Comparison of ENCODE assay signal across 13 mouse cellular contexts in the genomic region with DNA sequence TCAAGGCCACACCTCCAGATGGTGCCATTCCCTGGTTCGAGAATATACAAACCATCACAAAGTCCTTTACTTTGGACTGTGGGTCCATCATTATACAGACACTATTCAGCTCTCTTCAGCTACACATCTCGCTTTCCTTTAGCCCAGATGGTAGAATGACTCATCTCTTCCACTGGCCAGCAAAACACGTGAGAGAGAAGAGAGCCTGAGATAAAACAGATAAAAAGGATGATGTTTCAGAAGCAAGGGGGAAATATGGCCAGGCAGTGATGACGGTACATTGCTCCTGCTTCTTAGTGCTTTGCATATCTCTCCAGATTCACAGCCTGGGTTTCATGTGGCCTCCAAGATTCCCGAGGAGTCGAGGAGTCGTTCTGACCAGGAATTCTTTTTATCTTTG. TPM values are rescaled to one million over a fixed set of nuclear protein-coding genes. Genes with fewer than 3 reads are reported as not detected.
DNase-seq lines count a peak whose midpoint lies in the region; ATAC-seq and TF ChIP-seq lines count a peak whose summit lies in the region.
"Had no signal": no experiment of that assay in that cellular context is flagged by ENCODE, and none has a peak within 500 bp of the region (broad histone marks: within the 10 kb centered on the region; RNA-seq: fewer than 3 reads in every experiment).

No protein-coding gene starts in this region.

- no peaks in the 10 kb centered on the region for H3K9me3 ChIP-seq in hindbrain, postnatal 0 days (ENCODE audit: low read length)
- H3K9me3 ChIP-seq: limb, embryonic 12.5 days had no signal

- H3K4me1 ChIP-seq in hindbrain, postnatal 0 days (ENCODE audit: insufficient read depth, low read length) = no peaks in the 10 kb centered on the region

- peak; percentile 97 for ATAC-seq in frontal cortex, adult (ENCODE audit: low TSS enrichment)
- ATAC-seq in hindbrain, postnatal 0 days = no peak

- H3K27ac ChIP-seq in left cerebral cortex, adult 2 months = peak overlapping the region; percentile 22; the same call in 1 of the 2 replicates
- H3K27ac ChIP-seq in hindbrain, postnatal 0 days = no peak overlapping the region
- H3K27ac ChIP-seq: limb, embryonic 12.5 days had no signal

- no peaks in the 10 kb centered on the region for H3K27me3 ChIP-seq in hindbrain, postnatal 0 days (ENCODE audit: insufficient read depth, low read length)
- H3K27me3 ChIP-seq: limb, embryonic 12.5 days had no signal

- intact Hi-C loops in left cerebral cortex, adult 2 months (cut with DNase I) = no loop called here
- intact Hi-C loops in left cerebral cortex, postnatal 4 days (cut with DNase I) = no loop called here
- intact Hi-C loops in left cerebral cortex, postnatal 36 days (cut with DNase I) = no loop called here

- 71% methylated on average over 7 of the region's 7 CpGs for WGBS in hindbrain, postnatal 0 days

- no peak overlapping the region for H3K4me2 ChIP-seq in hindbrain, postnatal 0 days (ENCODE audit: low read depth, low read length)
- H3K4me2 ChIP-seq: limb, embryonic 12.5 days had no signal

- DNase-seq in frontal cortex, postnatal 25 days (ENCODE audit: low spot score in 2 of 2) = no peak
- no peak for DNase-seq in left cerebral cortex, adult 2 months (ENCODE audit: extremely low spot score in 1 of 2, low spot score in 2 of 2)
- no peak for DNase-seq in left cerebral cortex, postnatal 4 days
- DNase-seq in Muller cell, postnatal 12 days (ENCODE audit: inconsistent ontology term) = peak; percentile 49
- peak; percentile 24 to 26 for DNase-seq in left cerebral cortex, postnatal 36 days (ENCODE audit: low spot score in 2 of 2)
- no peak for DNase-seq in hindbrain, postnatal 0 days (ENCODE audit: low spot score)
- DNase-seq in thymus, postnatal 4 days = no peak
- DNase-seq: gastrocnemius, postnatal 36 days; kidney, postnatal 14 days; lung, adult 2 months; retina, postnatal 1 day had no signal

- H3K9ac ChIP-seq in hindbrain, postnatal 0 days (replicated peaks; ENCODE audit: low read length) = no peak overlapping the region
- H3K9ac ChIP-seq: limb, embryonic 12.5 days had no signal

- no peak for TF ChIP-seq CTCF in left cerebral cortex, adult 2 months (IDR thresholded peaks at IDR 0.05)
- TF ChIP-seq CTCF in hindbrain, postnatal 0 days (IDR thresholded peaks at IDR 0.05; ENCODE audit: low read depth) = no peak

- H3K4me3 ChIP-seq in left cerebral cortex, adult 2 months = no peak overlapping the region
- no peak overlapping the region for H3K4me3 ChIP-seq in hindbrain, postnatal 0 days (ENCODE audit: low read length)
- H3K4me3 ChIP-seq: limb, embryonic 12.5 days had no signal

- no peaks in the 10 kb centered on the region for H3K36me3 ChIP-seq in hindbrain, postnatal 0 days (ENCODE audit: insufficient read depth, low read length)
- H3K36me3 ChIP-seq: limb, embryonic 12.5 days had no signal

RNA-seq across cellular contexts. Expression of a gene that starts 10.0 kb away (rescaled TPM):
- total RNA-seq in left cerebral cortex, adult 2 months (2021) = 100 to 1,000 TPM; 409 to 438 TPM
- 100 to 1,000 TPM; 296 to 298 TPM for total RNA-seq in left cerebral cortex, postnatal 4 days (2021)
- total RNA-seq in left cerebral cortex, postnatal 36 days (2021) = 100 to 1,000 TPM; 411 to 432 TPM
- 160 and 163 TPM in 2 replicates for total RNA-seq in hindbrain, postnatal 0 days (2014; rRNA removed)
- polyA plus RNA-seq in hindbrain, postnatal 0 days (2015; fragmentation: Nextera tagmentation; extraction: Ambion mirVana) = 196 and 204 TPM in 2 replicates

Comparison
In these comparisons a context has a peak if more than half of its experiments do, and no peak if none do; other contexts are left out.
1. DNase-seq: peak in Muller cell, postnatal 12 days (single experiment) and left cerebral cortex, postnatal 36 days (2 of 2); none in frontal cortex, postnatal 25 days (0 of 2), left cerebral cortex, adult 2 months (0 of 2), left cerebral cortex, postnatal 4 days (single experiment), hindbrain, postnatal 0 days (single experiment) and thymus, postnatal 4 days (single experiment).